Mouse (Mus musculus): Measurements from ENCODE around the gene Mipep.

- TF ChIP-seq CTCF (IDR thresholded peaks at IDR 0.05; ENCODE audit: control insufficient read depth, insufficient read depth, insufficient replicate concordance, low read depth, low read length) (no peak), POLR2A (IDR thresholded peaks at IDR 0.05; ENCODE audit: control insufficient read depth, low read depth, low read length) (no peak)
Measured at GRCm38 (mm10) chr14:60743681-60744080, 40.7 kb upstream of the Mipep start.

Measured in testis, adult 2 months (tissue).